Mouse (Mus musculus) limb, embryonic 14.5 days (tissue): ENCODE data around the gene Tmcc1. TPM values are rescaled to one million over a fixed set of nuclear protein-coding genes. Genes with fewer than 3 reads are reported as not detected.

Experiments
- ATAC-seq: fragments of 200-750 bp; cut with Nextera tagmentation; 2 replicates; pipeline ENCODE4 v1.8.0; 2017; ENCODE audit warnings: low read depth, moderate number of reproducible peaks, moderate TSS enrichment; ENCODE audit not compliant: low FRiP score
- DNase-seq: peaks from one replicate; pipeline ENCODE4 v3.0.0-alpha.2; 2015; ENCODE audit warnings: low spot score
- H3K27ac ChIP-seq: fragments of 300-500 bp; sonication (generic); replicated peaks from 2 replicates; pipeline ENCODE4 v1.5.1; 2014; ENCODE audit warnings: low read depth, mild to moderate bottlenecking, low read length, moderate library complexity, mixed read lengths
- H3K27me3 ChIP-seq: fragments of 300-500 bp; sonication (generic); 2 replicates; pipeline ENCODE4 v1.6.1; 2014; ENCODE audit warnings: low read length, mixed read lengths; ENCODE audit not compliant: control insufficient read depth, insufficient read depth
- H3K36me3 ChIP-seq: fragments of 300-500 bp; sonication (generic); 2 replicates; pipeline ENCODE4 v1.6.1; 2014; ENCODE audit warnings: mild to moderate bottlenecking, low read length, moderate library complexity, mixed read lengths; ENCODE audit not compliant: control insufficient read depth, insufficient read depth
- H3K4me1 ChIP-seq: fragments of 300-500 bp; sonication (generic); 2 replicates; pipeline ENCODE4 v1.6.1; 2014; ENCODE audit warnings: antibody characterized with exemption, low read length, mixed read lengths; ENCODE audit not compliant: control insufficient read depth, insufficient read depth
- H3K4me2 ChIP-seq: fragments of 300-500 bp; sonication (generic); replicated peaks from 2 replicates; pipeline ENCODE4 v1.6.1; 2014; ENCODE audit warnings: low read depth, mild to moderate bottlenecking, low read length, moderate library complexity; ENCODE audit not compliant: severe bottlenecking
- H3K4me3 ChIP-seq: fragments of 300-500 bp; sonication (generic); replicated peaks from 2 replicates; pipeline ENCODE4 v1.5.1; 2014; ENCODE audit warnings: low read length
- H3K9ac ChIP-seq: fragments of 300-500 bp; sonication (generic); 2 replicates; pipeline ENCODE4 v1.6.1; 2014; ENCODE audit warnings: mild to moderate bottlenecking, low read depth, low read length, moderate library complexity; ENCODE audit not compliant: severe bottlenecking
- H3K9me3 ChIP-seq: fragments of 300-500 bp; sonication (generic); 2 replicates; pipeline ENCODE4 v1.6.1; 2016; ENCODE audit warnings: low read length; ENCODE audit not compliant: control insufficient read depth
- POLR2A ChIP-seq: fragments of 200-500 bp; IDR thresholded peaks from 2 replicates; pipeline ENCODE4 v1.8.0; 2012; ENCODE audit warnings: inconsistent platforms, mild to moderate bottlenecking, moderate library complexity, borderline replicate concordance; ENCODE audit not compliant: insufficient read depth, insufficient read length; ENCODE audit errors: extremely low read depth
- WGBS: fragments of 180-500 bp; shearing (Covaris S2); extraction: QIAGEN DNeasy Blood & Tissue Kit; methylation state at CpG from one replicate; pipeline ENCODE4 v1.1.7; 2014; 5-methylcytosine and 5-hydroxymethylcytosine counted together
- polyA plus RNA-seq, 2 experiments: library from polyadenylated mRNA; depleted of rRNA in 1 of 2; stranded (reverse) in 1 of 2; unstranded in 1 of 2; fragments of >200 nt; fragmentation: Nextera tagmentation in 1 of 2; extraction: Ambion mirVana in 1 of 2; gene quantifications; 2 replicates each; pipeline versions ENCODE4 v1.2.1 to v1.2.3; 2012 to 2014

Tmcc1 gene
- polyA plus RNA-seq, 2 experiments, result 11.1 to 23.4 TPM

DNA sequence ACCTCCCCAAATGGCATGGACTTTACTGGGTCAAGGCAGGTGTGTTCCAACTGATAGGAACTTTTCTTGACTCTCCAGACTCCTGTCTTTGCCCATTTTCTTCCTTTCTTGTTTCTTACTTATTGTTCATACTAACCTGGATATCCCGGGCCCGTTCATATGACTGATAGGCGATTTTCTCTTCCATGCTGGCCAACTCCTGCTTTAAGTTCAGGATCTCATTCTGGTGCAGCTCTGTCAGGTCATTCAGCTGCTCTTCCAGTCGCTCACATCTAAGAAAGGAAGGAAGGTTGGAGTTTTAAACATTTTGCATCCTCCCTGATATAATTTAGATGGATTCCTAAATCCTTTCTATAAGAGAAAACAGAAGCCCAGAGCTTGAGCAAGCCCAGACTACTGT is 168.6 kb downstream of the Tmcc1 start:
- ATAC-seq (no peak), DNase-seq (no peak)
- Histone ChIP-seq H3K27me3 (no peaks in the 10 kb centered on the region), H3K9ac (no peak overlapping the region), H3K4me3 (no peak overlapping the region), H3K27ac (no peak overlapping the region), H3K4me1 (no peaks in the 10 kb centered on the region), H3K4me2 (no peak overlapping the region), H3K36me3 (peaks cover 37% of the 10 kb centered on the region), H3K9me3 (peaks cover 10% of the 10 kb centered on the region)
- no peak for TF ChIP-seq POLR2A
- WGBS, result 90% methylated on average over 4 of the region's 4 CpGs

- H3K4me1 ChIP-seq, result no peaks in the 10 kb centered on the region
- 87% methylated on average over 9 of the region's 9 CpGs for WGBS
- H3K27me3 ChIP-seq, result no peaks in the 10 kb centered on the region
- no peak overlapping the region for H3K4me2 ChIP-seq
- no peak overlapping the region for H3K4me3 ChIP-seq
- no peak for TF ChIP-seq POLR2A
- DNase-seq, result no peak
- H3K9me3 ChIP-seq, result peaks cover 10% of the 10 kb centered on the region
- H3K36me3 ChIP-seq, result peaks cover 43% of the 10 kb centered on the region
- no peak overlapping the region for H3K27ac ChIP-seq
- H3K9ac ChIP-seq, result no peak overlapping the region
- ATAC-seq, result no peak
Observed at GRCm38 (mm10) chr6:116021961-116022485, 171.3 kb downstream of the Tmcc1 start.

- Histone ChIP-seq H3K27ac (no peak overlapping the region), H3K9ac (no peak overlapping the region), H3K27me3 (no peaks in the 10 kb centered on the region), H3K4me1 (no peaks in the 10 kb centered on the region), H3K4me3 (no peak overlapping the region), H3K36me3 (peaks cover 13% of the 10 kb centered on the region), H3K4me2 (no peak overlapping the region), H3K9me3 (no peaks in the 10 kb centered on the region)
- ATAC-seq, result no peak
- DNase-seq, result no peak
- no peak for TF ChIP-seq POLR2A
- WGBS, result 81% methylated on average over 3 of the region's 3 CpGs
Observed at GRCm38 (mm10) chr6:116015902-116016301, 177.4 kb downstream of the Tmcc1 start.

GRCm38 (mm10) chr6:116014111-116014510 is 179.2 kb downstream of the Tmcc1 start:
- H3K36me3 ChIP-seq, result peaks cover 5% of the 10 kb centered on the region; the same call in 1 of the 2 replicates
- WGBS, result 68% methylated on average over 6 of the region's 6 CpGs
- no peak for TF ChIP-seq POLR2A
- H3K27ac ChIP-seq, result no peak overlapping the region
- DNase-seq, result no peak
- ATAC-seq, result no peak
- no peaks in the 10 kb centered on the region for H3K4me1 ChIP-seq
- no peak overlapping the region for H3K4me2 ChIP-seq
- no peak overlapping the region for H3K9ac ChIP-seq
- no peaks in the 10 kb centered on the region for H3K9me3 ChIP-seq
- H3K4me3 ChIP-seq, result no peak overlapping the region
- H3K27me3 ChIP-seq, result no peaks in the 10 kb centered on the region

DNA sequence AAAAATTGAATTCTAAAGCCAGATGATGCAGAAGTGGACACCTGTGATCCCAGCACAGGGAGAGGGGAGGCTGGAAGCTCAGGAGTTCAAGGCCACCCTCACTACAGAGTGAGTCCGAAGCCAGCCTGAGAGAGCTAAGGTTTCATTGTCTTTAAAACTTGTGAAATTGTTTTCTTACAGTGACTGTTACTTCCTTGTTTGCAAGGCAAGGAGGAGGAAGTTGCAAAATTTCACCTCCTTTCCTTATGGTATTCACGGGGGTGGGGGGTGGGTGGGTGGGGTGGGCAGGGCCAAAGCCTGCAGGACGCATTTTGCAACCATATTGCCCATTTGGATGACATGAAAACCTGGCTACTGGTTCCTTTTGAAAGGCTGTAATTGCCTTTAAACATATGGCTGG is 179.6 kb downstream of the Tmcc1 start:
- ATAC-seq (no peak), DNase-seq (no peak)
- Histone ChIP-seq H3K27ac (no peak overlapping the region), H3K36me3 (0 out of 2 replicates have a peak, but pooled peaks cover under 1% of the 10 kb centered on the region), H3K4me3 (no peak overlapping the region), H3K4me2 (no peak overlapping the region), H3K4me1 (no peaks in the 10 kb centered on the region), H3K27me3 (no peaks in the 10 kb centered on the region), H3K9me3 (no peaks in the 10 kb centered on the region), H3K9ac (no peak overlapping the region)
- WGBS, result 50% methylated on average over 3 of the region's 3 CpGs
- TF ChIP-seq POLR2A, result no peak
